Mouse (Mus musculus): ENCODE results near the gene Ptges. TPM values are rescaled to one million over a fixed set of nuclear protein-coding genes. Genes with fewer than 3 reads are reported as not detected.

Gene Ptges
- total RNA-seq, 2 experiments from 2014 or later: 1.1 to 2.3 TPM

DNA sequence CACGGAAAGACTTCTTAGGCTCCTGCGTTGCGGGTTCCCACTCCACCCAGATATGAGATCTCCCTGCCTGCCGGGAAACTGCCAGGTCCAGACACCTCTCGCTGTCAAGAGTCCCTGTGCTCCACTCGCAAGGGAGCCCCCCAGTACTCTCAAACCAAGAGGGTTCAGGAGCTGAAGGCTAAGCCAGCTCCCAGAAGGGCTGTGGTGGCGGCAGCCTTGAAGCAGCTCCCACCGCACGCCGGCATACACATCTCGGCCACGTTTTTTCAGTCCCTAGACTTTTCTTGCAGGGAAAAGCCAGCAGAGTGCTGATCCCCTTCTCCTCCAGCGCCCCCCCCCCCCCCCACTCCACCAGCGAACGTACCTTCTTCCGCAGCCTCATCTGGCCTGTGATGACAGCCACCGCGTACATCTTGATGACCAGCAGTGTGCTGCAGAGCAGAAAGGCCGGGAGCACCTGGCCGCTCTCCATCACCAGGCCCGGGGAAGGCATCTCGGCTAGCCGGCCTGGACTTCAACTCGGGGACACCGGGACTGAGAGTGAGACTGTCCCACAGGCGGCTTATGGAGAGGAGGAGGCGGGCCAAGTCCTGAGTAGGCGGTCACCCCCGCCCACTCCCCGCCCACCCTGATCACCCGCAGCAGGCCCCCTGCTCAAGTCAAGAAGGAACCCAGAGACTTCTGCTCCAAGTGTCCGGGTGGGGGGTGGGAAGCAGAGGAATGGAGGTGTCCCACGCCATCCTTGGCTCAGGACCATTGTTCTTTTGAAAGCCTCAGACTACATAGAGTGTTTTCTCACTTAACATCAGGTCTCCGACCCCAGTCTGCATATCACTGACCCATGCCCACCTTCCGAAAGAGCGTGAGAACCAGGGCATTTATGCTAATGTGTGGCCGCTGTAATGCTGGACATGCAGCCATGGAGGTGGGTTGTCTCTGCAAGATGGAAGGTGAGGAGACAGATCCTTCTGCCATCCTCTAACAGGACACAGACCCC is 26.6 kb downstream of the Ptges start:
- DNase-seq: no peak
- intact Hi-C loops (cut with DNase I): no loop called here

DNA sequence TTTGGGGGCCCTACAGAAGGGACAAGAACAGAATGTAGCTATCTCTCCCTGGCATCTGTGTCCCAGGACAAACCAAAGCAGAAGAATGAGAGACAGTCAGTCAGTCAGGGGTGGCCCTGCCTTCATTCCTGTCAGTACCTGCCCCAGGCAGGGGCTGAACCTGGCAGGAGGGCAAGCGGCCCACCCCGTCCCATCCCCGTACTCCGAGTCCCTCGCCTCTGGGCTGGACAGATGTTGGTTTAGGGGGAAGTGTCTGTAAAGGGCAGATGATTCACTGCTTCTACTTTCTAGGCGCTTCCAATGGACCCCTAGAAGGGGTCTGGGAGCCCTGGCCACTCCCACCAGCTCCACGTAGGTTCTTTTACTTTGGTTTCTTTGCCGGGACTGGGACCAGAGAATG is 27.4 kb downstream of the Ptges start:
- intact Hi-C loops (cut with DNase I): no loop called here

DNA sequence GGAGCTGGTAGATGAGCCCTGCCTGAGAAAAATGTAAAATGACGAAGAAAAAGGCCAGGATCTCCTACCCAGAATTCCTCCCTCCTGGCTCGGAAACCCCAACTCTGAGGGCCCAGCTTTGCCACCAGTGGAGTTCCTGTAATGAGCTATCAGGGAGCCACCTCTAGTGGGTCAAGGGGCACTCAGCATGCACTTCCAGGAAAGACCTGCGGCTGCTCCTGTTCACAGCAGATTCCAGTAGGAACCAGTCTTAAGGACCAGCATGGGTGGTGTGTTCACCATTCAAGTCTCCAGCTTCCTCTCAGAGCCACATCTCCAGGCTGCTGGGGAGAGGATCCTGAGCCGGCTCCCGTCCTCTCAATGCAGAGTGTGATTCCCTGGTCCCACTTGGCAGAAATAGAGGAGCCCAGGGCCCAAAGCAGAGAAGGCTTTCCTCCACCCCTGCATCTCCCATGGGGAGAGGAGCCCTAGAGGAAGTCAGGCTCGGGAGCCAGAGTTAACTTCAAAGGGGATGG is 28.0 kb downstream of the Ptges start:
- intact Hi-C loops (cut with DNase I): no loop called here

More for the DNA sequence above, 27.4 kb downstream of the Ptges start:
- no peak for DNase-seq

GRCm38 (mm10) chr2:30899397-30900069 is 30.1 kb downstream of the Ptges start:
- DNase-seq: no peak

More for the DNA sequence above, 28.0 kb downstream of the Ptges start:
- DNase-seq: no peak

GRCm38 (mm10) chr2:30897291-30897690 is 32.4 kb downstream of the Ptges start:
- DNase-seq: no peak
- intact Hi-C loops (cut with DNase I): no loop called here

More at GRCm38 (mm10) chr2:30899397-30900069, 30.1 kb downstream of the Ptges start:
- intact Hi-C loops (cut with DNase I): no loop called here

- intact Hi-C loops (cut with DNase I): no loop called here
- no peak for DNase-seq
Measured at GRCm38 (mm10) chr2:30893946-30894345, 35.7 kb downstream of the Ptges start.

DNA sequence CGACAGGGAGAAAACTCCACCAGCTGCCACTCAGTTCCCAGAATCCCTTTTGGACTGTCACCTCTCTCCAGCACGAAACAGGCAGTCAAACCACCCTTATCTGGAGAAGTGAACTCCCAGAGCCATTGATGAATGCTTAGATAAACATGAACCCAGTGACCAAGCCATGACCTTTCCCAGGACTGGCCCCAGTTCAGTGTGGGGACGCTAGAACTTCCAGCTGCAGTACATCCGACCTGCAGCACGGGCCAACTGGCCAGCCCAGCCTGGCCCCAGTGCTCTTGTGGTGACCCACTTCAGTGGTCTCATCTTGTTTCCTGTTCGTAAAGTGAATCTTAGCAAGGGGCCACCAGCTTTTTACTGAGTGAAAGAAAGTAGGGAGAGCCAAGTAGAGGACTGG is 36.3 kb downstream of the Ptges start:
- intact Hi-C loops (cut with DNase I): no loop called here
- no peak for DNase-seq

GRCm38 (mm10) chr2:30891002-30891401 is 38.7 kb downstream of the Ptges start:
- intact Hi-C loops (cut with DNase I): loop anchor here (1.0 kb wide), 1 partner anchor 43 kb away; no protein-coding TSS in a partner anchor
- DNase-seq: peak; percentile 57 to 80

DNA sequence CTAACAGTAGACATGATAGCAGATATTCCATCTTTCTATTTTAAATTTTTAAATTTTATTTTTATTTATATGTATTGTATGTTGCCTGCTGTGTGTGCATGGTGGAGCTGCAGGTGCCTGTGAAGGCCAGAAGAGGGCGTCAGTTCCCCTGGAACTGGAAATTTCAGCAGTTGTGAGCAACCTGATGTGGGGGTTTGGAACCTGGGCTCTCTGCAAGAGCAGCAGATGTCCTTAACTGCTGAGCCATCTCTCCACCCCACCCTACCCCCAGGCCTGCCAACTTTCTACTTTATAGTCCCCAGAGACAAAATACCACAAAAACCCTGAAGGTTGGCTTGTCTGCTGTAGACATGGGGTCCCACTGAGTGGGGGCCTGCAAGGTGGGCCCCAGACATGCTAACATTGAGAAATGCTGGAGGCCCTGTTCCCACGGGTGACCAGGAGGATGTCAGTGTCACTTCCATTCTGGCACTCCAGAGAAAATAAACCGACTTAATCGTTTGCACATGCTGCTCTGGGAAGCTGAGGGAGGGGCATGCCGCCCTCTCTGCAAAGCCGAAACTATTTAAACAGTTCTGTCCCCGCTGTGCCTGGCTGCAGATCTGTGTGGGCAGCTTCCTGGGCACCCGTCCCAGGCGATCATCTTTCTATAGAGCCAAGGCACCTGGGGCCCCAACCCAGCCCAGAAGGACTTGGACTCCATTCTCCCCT is 44.1 kb downstream of the Ptges start:
- no peak for DNase-seq
- intact Hi-C loops (cut with DNase I): no loop called here

DNA sequence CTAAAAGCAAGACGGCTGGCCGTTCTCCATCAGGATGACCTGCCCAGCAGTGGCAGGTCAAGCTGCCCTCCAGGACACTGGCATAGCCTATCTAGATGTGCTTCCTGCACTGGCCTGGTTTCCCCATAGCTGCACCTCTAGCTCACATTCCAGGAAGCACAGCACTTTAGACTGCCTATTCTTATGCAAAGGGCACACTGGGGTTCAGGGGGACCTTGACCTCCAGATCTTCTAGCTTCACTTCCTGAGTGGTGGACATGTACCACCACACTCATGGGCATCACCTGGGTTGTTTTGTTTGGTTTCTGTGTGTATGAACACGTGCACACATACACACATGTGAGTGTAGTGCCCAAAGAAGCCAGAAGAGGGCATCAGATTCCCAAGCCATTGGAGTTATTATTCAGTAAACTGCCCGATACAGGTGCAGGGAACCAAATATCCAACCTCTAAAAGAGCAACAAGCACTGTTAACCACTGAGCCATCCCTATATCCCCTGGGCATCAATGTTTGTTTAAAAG is 44.8 kb downstream of the Ptges start:
- DNase-seq: no peak
- intact Hi-C loops (cut with DNase I): no loop called here

- intact Hi-C loops (cut with DNase I): no loop called here
- DNase-seq: no peak
Measured at GRCm38 (mm10) chr2:30881215-30881614, 48.4 kb downstream of the Ptges start.

DNA sequence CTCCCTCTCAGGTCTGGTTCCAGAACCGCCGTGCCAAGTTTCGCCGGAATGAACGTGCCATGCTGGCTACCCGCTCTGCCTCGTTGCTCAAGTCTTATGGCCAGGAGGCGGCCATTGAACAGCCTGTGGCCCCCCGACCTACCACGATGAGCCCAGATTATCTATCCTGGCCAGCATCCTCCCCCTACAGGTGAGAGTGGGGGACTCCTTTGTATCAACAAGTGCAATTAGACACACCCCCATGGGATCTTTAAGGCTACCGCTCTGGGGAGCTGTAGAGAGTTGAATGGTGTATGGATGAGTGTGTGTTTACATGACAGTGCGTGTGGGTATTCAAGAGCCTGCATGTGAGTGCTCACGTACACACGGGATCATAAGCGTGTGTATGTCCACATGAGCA is 50.2 kb downstream of the Ptges start:
- intact Hi-C loops (cut with DNase I): no loop called here
- no peak for DNase-seq

- peak in 1 of 2 experiments; percentile 18 for DNase-seq
- intact Hi-C loops (cut with DNase I): no loop called here
Measured at GRCm38 (mm10) chr2:30875621-30876432, 53.8 kb downstream of the Ptges start.

DNA sequence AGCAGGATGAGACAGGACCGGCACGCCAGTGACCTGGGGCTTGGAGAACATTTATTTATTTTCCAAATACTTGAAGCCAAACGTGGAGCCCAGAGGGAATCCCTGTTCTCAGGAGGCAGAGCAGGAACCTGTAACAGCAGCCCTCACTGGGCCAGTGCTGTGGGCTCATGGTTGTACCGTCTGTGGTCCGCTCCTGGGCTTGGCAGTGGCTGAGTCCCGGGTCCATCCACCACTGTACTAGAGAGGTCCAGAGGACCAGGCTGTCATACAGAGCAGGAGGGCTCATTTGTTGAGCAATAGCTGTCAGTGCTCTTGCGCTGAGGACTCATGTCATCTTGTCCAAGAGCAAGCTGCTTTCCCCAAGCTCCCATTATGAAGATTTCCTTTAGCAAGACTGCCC is 54.6 kb downstream of the Ptges start:
- DNase-seq: no peak
- intact Hi-C loops (cut with DNase I): no loop called here

DNA sequence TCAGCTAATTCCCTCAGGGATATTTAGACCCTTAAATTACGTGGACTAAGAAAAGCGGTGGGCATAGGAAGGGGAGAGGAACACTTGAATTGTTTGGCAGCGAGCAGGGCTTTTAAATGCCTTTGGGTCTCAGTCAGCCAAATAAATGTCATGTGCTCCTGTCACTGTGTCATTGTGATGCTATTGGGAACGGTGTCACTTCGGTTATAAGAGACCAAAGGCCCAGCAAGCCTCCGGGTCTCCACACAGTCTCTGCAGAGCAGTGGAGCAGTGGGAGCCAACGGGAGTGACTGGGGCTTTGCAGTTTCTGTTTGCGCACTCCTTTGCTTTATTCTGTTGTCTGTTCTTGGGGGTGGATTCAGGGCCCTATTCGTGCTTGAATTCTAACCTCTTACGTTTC is 55.2 kb downstream of the Ptges start:
- DNase-seq: no peak

GRCm38 (mm10) chr2:30872669-30873068 is 57.0 kb downstream of the Ptges start:
- intact Hi-C loops (cut with DNase I): no loop called here
- DNase-seq: no peak

More for the DNA sequence above, 55.2 kb downstream of the Ptges start:
- intact Hi-C loops (cut with DNase I): no loop called here

DNA sequence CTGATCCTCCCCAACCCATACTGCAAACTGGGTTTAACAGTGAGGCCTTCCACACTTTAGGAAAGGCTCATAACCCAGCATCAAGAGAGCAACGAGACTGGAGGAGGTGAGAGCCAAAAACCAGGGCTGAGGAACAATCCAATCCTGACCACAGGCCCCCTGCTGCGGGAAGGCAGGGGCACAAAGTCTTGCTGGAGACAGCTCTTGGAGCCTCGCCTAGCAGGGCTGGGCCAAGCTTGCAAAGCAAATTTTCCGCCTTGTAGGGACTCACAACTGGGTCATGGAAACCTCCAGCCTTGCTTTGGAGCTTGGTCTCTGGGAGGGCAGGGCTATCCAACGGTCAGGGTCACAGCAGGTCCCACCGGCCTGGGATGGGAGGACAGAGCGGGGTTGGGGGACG is 58.8 kb downstream of the Ptges start:
- intact Hi-C loops (cut with DNase I): no loop called here
- DNase-seq: no peak

GRCm38 (mm10) chr2:30865426-30865825 is 64.2 kb downstream of the Ptges start:
- no peak for DNase-seq
- intact Hi-C loops (cut with DNase I): no loop called here

GRCm38 (mm10) chr2:30864968-30865381 is 64.7 kb downstream of the Ptges start:
- peak; percentile 36 to 41 for DNase-seq
- intact Hi-C loops (cut with DNase I): no loop called here

DNA sequence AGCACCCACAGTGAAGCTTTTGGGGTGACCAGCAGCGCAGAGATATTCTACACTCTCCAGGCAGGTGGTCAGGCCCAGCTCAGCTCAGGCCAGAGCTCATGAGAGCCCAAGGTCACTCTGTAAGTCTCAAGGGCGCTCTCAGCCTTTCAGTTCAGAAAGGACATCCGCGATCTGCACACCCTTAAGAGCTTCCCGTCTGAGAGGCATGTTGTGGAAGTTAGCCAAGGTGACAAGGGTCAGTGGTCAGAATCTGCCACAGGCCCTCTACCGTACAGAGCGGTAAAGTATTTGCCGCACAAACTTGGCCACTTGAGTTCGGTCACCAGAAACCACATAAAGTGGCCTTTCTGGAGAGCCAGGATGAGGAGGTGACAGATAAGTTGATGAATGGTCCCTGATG is 66.1 kb downstream of the Ptges start:
- intact Hi-C loops (cut with DNase I): no loop called here
- DNase-seq: peak in 1 of 2 experiments; percentile 25
